Mouse (Mus musculus): Measurements from ENCODE around the gene Hadha.

DNA sequence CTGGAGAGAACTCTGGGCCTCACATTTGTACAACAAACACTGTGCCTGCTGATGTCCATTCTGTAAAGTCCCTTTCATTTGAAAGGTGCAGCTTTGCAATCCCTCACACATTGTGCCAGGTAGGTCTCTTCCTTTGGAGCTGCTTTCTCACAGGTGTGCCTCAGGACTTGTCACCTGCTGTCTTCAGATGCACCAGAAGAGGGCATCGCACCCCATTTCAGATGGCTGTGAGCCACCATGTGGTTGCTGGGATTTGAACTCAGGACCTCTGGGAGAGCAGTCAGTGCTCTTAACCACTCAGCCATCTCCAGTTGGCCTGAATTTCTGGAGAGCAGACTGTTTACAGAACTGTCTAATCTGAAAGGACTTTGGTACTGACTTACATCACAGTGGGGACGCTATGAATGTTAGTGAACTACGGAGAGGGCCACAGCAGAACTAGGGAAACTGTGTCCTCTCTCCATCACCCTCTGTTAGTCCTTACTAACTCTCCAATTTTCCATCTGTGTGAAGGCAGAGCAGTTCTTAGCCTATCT, 42.4 kb downstream of the Hadha start:
- no peak for TF ChIP-seq GATA1 (IDR thresholded peaks at IDR 0.05; ENCODE audit: borderline replicate concordance, low read length)
- TF ChIP-seq FLI1 (IDR thresholded peaks at IDR 0.05; ENCODE audit: low read length) = no peak

All from megakaryocyte, embryonic 14.5 days (primary cell).